Mouse (Mus musculus): ENCODE measurements around the gene Ccl27a.
A peak's percentile ranks its signal among the peaks of the same experiment; 100 is the strongest.
"Not testable (repeated sequence)": the region's sequence is repeated elsewhere in the genome, so short reads cannot be mapped to it uniquely, and the experiment has no call there.

The Ccl27a gene

DNA sequence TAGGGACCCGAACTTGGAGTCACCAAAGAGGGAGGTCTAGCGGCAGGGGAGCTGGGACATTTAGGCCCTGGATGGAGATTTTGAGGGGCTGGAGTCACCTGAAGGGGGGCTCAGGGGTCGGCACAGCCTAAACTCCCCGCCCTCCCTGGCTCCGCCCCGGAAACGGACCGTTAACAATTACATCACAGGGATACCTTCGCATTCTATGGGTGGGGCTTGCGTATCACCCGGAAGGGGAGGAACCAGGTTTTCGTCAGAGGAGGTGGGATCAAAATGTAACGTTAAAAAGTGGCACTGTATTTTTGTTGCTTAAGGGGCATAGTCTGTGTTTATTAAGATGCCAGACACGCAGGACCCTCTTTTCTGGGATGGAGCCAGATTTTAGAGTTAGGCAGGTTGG, at the start of gene Ccl27a:
Gene Ccl27a, minus strand, starts transcription at position 246 of the 400 bp plus-strand sequence.
- peak; percentile 93 for DNase-seq (ENCODE audit: low read depth, low spot score)
- not testable (repeated sequence) for H3K36me3 ChIP-seq (ENCODE audit: control insufficient read depth, insufficient read depth, low read length, poor library complexity, severe bottlenecking); H3K27me3 ChIP-seq (ENCODE audit: control insufficient read depth, insufficient read depth, low read length, poor library complexity, severe bottlenecking)

GRCm38 (mm10) chr4:41783197-41783596, 9.2 kb upstream of the Ccl27a start:
- not testable (repeated sequence) for H3K36me3 ChIP-seq (ENCODE audit: control insufficient read depth, insufficient read depth, low read length, poor library complexity, severe bottlenecking); DNase-seq (ENCODE audit: low read depth, low spot score); H3K27me3 ChIP-seq (ENCODE audit: control insufficient read depth, insufficient read depth, low read length, poor library complexity, severe bottlenecking)

DNA sequence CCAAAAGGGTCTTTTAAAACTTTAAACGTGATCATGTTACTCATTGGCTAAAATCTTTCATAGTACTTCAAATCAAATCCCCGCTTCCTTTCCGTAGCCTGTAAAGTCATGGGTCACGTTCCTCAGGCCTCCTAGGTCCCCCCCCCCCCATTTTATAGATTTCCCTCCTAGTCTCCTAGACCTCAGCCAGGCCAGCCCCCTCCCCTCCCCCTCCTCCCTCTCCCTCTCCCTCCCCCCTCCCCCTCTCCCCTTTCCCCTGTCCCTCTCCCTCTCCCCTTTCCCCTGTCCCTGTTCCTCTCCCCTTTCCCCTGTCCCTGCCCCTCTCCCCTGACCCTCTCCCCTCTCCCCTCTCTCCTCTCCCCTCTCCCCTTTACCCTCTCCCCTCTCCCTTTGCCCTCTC, 8.7 kb upstream of the Ccl27a start:
- H3K36me3 ChIP-seq (ENCODE audit: control insufficient read depth, insufficient read depth, low read length, poor library complexity, severe bottlenecking); DNase-seq (ENCODE audit: low read depth, low spot score); H3K27me3 ChIP-seq (ENCODE audit: control insufficient read depth, insufficient read depth, low read length, poor library complexity, severe bottlenecking): not testable (repeated sequence)

DNA sequence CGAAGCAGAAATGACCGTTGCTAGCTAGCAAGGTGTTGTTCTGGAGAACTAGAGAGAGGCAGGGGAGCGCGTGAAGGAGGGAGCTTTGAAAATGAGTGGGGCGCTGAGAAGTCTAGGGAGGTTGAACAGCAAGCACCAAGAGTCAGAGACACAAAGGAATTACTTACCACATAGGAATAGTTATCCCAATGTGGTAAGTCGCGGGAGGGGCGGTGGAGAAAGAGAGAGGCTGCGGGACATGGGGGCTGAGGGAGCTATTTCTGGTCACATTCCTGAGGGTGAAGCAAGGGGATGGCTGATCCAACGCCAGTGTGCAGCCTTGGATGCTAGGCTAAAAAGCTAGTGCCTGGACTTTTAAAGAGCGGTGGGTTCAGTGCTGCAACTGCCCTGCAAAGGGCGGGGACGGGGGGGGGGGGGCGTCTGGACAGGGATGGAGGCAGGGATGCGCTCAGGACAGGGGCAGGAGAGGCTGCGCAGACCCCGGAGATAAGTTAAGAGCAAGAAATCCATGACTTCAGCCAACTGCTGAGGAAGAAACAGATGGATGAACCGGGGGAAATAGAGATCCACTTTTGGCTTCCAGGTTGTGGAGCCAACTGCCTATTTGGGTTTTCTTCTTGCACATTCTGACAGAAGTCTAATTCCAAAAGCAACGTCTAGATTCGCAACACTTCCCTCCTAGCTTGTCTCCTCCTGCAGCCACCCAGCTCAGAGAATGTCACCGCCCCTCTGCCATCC, 7.9 kb upstream of the Ccl27a start:
- not testable (repeated sequence) for H3K27me3 ChIP-seq (ENCODE audit: control insufficient read depth, insufficient read depth, low read length, poor library complexity, severe bottlenecking); H3K36me3 ChIP-seq (ENCODE audit: control insufficient read depth, insufficient read depth, low read length, poor library complexity, severe bottlenecking); DNase-seq (ENCODE audit: low read depth, low spot score)

GRCm38 (mm10) chr4:41781271-41781670, 7.2 kb upstream of the Ccl27a start:
- H3K36me3 ChIP-seq (ENCODE audit: control insufficient read depth, insufficient read depth, low read length, poor library complexity, severe bottlenecking); DNase-seq (ENCODE audit: low read depth, low spot score): not testable (repeated sequence)

GRCm38 (mm10) chr4:41775840-41776239, 1.8 kb upstream of the Ccl27a start:
- not testable (repeated sequence) for DNase-seq (ENCODE audit: low read depth, low spot score); H3K27me3 ChIP-seq (ENCODE audit: control insufficient read depth, insufficient read depth, low read length, poor library complexity, severe bottlenecking); H3K36me3 ChIP-seq (ENCODE audit: control insufficient read depth, insufficient read depth, low read length, poor library complexity, severe bottlenecking)

More at GRCm38 (mm10) chr4:41781271-41781670, 7.2 kb upstream of the Ccl27a start:
- not testable (repeated sequence) for H3K27me3 ChIP-seq (ENCODE audit: control insufficient read depth, insufficient read depth, low read length, poor library complexity, severe bottlenecking)

DNA sequence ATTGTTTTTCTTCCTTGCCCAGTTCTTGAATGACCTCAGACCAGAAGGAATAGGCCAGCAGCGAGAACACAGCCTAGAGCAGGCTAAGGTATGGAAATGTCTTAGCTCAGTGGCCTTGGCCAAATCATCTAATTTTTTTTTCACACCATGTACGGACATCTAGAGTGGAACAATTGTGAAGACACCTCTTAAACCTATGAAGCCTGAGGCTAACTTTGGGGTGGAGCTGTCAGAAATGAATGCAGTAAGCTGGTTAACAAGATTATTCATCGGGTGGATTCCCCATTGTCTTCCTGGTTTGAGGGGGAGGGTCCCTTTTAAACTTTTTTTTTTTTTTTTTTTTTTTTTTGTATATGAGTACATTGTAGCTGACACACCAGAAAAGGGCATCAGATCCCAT, 459 bp upstream of the Ccl27a start:
- not testable (repeated sequence) for H3K36me3 ChIP-seq (ENCODE audit: control insufficient read depth, insufficient read depth, low read length, poor library complexity, severe bottlenecking); H3K27me3 ChIP-seq (ENCODE audit: control insufficient read depth, insufficient read depth, low read length, poor library complexity, severe bottlenecking)
- peak; percentile 17 for DNase-seq (ENCODE audit: low read depth, low spot score)

DNA sequence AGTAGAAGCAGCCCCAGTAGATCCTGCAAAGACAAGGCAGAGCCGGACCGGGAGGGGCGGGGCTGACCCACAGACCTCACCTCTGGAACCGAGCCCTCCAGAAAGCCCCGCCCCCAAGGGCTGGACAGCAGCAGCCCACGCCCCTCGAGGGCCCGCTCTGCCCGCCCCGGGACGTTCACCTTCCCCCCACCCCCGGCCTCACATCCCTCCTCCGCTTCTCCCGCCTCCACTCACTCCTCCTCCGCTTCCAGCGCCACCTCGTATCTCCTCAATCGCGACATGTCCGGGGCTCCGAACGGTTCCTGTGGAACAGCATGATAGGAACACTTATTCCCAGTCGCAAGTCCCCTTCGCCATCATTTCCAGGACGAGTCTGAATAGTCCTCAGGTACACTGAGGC, 545 bp downstream of the Ccl27a start:
- not testable (repeated sequence) for H3K36me3 ChIP-seq (ENCODE audit: control insufficient read depth, insufficient read depth, low read length, poor library complexity, severe bottlenecking); H3K27me3 ChIP-seq (ENCODE audit: control insufficient read depth, insufficient read depth, low read length, poor library complexity, severe bottlenecking)
- DNase-seq (ENCODE audit: low read depth, low spot score), result peak; percentile 78

GRCm38 (mm10) chr4:41772946-41773345, 1.1 kb downstream of the Ccl27a start:
- H3K27me3 ChIP-seq (ENCODE audit: control insufficient read depth, insufficient read depth, low read length, poor library complexity, severe bottlenecking); H3K36me3 ChIP-seq (ENCODE audit: control insufficient read depth, insufficient read depth, low read length, poor library complexity, severe bottlenecking); DNase-seq (ENCODE audit: low read depth, low spot score): not testable (repeated sequence)

DNA sequence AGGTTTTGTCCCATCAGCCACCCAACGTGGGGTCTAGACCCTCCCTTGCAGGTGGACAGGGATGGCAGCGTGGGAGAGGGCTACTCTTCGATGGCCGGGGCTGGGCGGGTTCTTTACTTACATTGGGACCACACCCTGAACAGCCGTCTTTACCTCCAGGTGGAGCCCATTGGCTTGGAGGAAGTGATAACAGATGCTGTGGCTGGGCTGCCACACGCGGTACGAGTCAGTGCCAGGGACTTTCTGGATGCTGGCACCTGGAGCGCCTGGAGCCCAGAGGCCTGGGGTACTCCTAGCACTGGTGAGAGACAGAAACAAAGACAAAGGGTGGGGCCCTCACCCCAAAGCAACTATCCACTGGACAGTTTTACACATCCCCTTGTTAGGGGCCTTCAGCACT, 6.7 kb downstream of the Ccl27a start:
- DNase-seq (ENCODE audit: low read depth, low spot score); H3K27me3 ChIP-seq (ENCODE audit: control insufficient read depth, insufficient read depth, low read length, poor library complexity, severe bottlenecking); H3K36me3 ChIP-seq (ENCODE audit: control insufficient read depth, insufficient read depth, low read length, poor library complexity, severe bottlenecking): not testable (repeated sequence)

GRCm38 (mm10) chr4:41763176-41763575, 10.9 kb downstream of the Ccl27a start:
- not testable (repeated sequence) for DNase-seq (ENCODE audit: low read depth, low spot score); H3K27me3 ChIP-seq (ENCODE audit: control insufficient read depth, insufficient read depth, low read length, poor library complexity, severe bottlenecking); H3K36me3 ChIP-seq (ENCODE audit: control insufficient read depth, insufficient read depth, low read length, poor library complexity, severe bottlenecking)

DNA sequence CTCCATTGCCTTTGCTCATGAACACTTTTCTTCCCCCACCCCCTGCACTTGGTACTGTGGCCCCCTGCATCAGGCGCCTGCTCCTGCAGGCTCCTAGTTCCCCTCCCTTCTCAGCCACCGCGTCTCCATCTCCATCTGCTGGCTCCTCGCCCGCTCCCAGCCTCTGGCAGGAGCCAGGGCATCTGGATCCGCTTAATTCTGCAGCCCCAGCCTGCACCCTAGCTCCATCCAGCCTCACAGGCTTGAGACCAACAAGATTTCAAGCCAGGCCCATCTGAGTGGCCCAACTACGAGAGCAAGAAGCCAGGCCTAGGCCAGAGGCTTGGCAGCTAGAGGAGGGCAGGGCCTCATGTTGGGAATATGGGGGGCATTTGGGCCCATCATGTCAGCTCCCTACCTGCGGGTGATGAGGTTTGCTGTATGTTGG, 11.3 kb downstream of the Ccl27a start:
- H3K36me3 ChIP-seq (ENCODE audit: control insufficient read depth, insufficient read depth, low read length, poor library complexity, severe bottlenecking); H3K27me3 ChIP-seq (ENCODE audit: control insufficient read depth, insufficient read depth, low read length, poor library complexity, severe bottlenecking); DNase-seq (ENCODE audit: low read depth, low spot score): not testable (repeated sequence)

- no peak for DNase-seq (ENCODE audit: low read depth, low spot score)
- no peaks in the 10 kb centered on the region for H3K27me3 ChIP-seq (ENCODE audit: control insufficient read depth, insufficient read depth, low read length, poor library complexity, severe bottlenecking)
- peaks cover 3% of the 10 kb centered on the region for H3K36me3 ChIP-seq (ENCODE audit: control insufficient read depth, insufficient read depth, low read length, poor library complexity, severe bottlenecking)
Measured at GRCm38 (mm10) chr4:41762099-41762687, 11.9 kb downstream of the Ccl27a start.

GRCm38 (mm10) chr4:41761680-41762079, 12.4 kb downstream of the Ccl27a start:
- Histone ChIP-seq H3K36me3 (ENCODE audit: control insufficient read depth, insufficient read depth, low read length, poor library complexity, severe bottlenecking) (peaks cover 3% of the 10 kb centered on the region), H3K27me3 (ENCODE audit: control insufficient read depth, insufficient read depth, low read length, poor library complexity, severe bottlenecking) (no peaks in the 10 kb centered on the region)
- no peak for DNase-seq (ENCODE audit: low read depth, low spot score)

DNA sequence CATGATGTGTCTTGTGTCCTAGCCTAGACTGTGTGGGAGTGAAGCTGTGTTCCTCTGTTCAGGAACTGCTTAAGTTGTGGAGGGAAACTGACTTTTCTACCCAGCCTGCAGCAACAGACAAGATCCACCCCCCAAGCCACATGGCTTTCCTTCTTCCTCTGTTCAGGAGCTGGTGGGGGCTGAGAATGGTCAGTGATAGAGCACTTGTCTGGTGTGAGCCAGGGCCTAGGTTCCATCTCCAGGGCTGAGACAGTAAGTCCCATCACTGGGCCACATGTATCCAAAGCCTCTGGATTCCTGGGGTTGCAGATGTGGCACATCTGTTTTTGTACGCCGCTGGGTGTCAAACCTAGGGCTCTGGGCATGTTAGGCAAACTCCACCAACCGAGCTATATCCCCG, 13.1 kb downstream of the Ccl27a start:
- Histone ChIP-seq H3K27me3 (ENCODE audit: control insufficient read depth, insufficient read depth, low read length, poor library complexity, severe bottlenecking) (no peaks in the 10 kb centered on the region), H3K36me3 (ENCODE audit: control insufficient read depth, insufficient read depth, low read length, poor library complexity, severe bottlenecking) (peaks cover 3% of the 10 kb centered on the region)
- DNase-seq (ENCODE audit: low read depth, low spot score), result no peak

Measured in splenic B cell, adult 2 months (primary cell).